Mouse (Mus musculus): ENCODE results near the gene Igsf8. TPM values are rescaled to one million over a fixed set of nuclear protein-coding genes. Genes with fewer than 3 reads are reported as not detected.

Gene Igsf8
- polyA plus RNA-seq, 1 experiment = 55.6 TPM

DNA sequence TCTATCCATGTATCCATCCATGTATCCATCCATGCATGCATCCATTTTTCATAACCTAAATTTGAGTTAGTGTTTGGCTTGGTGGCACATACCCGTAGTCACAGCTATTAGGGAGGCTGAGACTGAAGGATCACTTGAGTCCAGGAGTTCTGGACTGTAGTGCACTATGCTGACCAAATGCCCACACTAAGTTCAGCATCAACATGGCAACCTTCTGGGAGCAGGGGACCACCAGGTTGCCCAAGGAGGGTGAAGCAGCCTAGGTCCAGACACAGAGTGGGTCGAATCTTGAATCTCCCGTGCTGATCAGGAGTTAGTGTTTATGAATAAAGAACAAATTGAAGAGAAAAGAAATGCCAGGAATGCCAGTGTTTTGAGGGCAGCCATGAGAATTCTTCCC is 9.8 kb downstream of the Igsf8 start:
- no peak overlapping the region for H3K27ac ChIP-seq (ENCODE audit: insufficient read depth, low read length)
- no peak overlapping the region for H3K4me3 ChIP-seq (ENCODE audit: insufficient read depth, low read length)
- no peaks in the 10 kb centered on the region for H3K4me1 ChIP-seq (ENCODE audit: control insufficient read depth, insufficient read depth, low read length)
- TF ChIP-seq POLR2A (IDR thresholded peaks at IDR 0.05; ENCODE audit: low read depth, low read length) (no peak), CTCF (IDR thresholded peaks at IDR 0.05; ENCODE audit: borderline replicate concordance, insufficient read depth, low read length) (no peak)

DNA sequence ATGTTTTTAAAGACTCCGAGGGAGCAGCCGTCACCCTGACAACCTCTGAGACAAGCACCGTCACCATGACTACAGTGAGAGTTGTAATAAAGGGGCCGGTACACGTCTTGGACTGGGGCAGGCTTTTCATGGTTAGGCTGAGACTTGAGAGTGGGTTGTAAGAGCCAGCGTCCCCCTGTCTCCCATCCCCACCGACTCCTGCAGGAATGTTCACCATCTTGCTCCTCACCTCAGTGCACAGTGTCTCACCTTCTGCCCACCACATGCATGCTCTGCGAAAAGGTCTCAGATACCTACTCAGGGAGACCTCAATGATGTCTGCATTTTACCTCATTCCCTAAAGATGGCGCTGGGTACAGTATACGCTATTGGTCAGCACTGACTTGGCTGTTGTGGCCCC is 10.3 kb downstream of the Igsf8 start:
- Histone ChIP-seq H3K4me1 (ENCODE audit: control insufficient read depth, insufficient read depth, low read length) (no peaks in the 10 kb centered on the region), H3K4me3 (ENCODE audit: insufficient read depth, low read length) (no peak overlapping the region), H3K27ac (ENCODE audit: insufficient read depth, low read length) (no peak overlapping the region)
- TF ChIP-seq POLR2A (IDR thresholded peaks at IDR 0.05; ENCODE audit: low read depth, low read length) (no peak), CTCF (IDR thresholded peaks at IDR 0.05; ENCODE audit: borderline replicate concordance, insufficient read depth, low read length) (no peak)

DNA sequence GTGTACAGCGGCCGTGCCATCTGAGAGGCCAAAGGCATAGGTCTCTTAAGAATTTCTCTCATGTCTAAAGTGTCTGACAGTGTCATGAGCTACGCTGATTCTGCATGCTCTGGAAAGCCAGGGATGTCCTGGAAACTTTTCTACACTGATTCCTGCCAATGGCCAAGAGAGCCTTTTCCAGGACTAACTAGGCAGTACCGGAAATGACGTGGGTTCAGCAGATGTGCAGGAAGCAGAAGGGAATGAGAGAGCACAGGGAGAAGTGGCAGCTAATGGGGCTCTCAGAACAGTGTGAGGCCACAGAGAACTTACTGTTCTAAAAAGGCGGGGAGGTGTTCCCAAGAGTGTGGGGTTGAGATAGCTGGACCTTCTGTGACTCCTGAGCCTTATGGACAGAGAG is 11.9 kb downstream of the Igsf8 start:
- H3K4me1 ChIP-seq (ENCODE audit: control insufficient read depth, insufficient read depth, low read length) = no peaks in the 10 kb centered on the region
- H3K27ac ChIP-seq (ENCODE audit: insufficient read depth, low read length) = no peak overlapping the region
- no peak for TF ChIP-seq POLR2A (IDR thresholded peaks at IDR 0.05; ENCODE audit: low read depth, low read length)
- no peak for TF ChIP-seq CTCF (IDR thresholded peaks at IDR 0.05; ENCODE audit: borderline replicate concordance, insufficient read depth, low read length)
- H3K4me3 ChIP-seq (ENCODE audit: insufficient read depth, low read length) = no peak overlapping the region

DNA sequence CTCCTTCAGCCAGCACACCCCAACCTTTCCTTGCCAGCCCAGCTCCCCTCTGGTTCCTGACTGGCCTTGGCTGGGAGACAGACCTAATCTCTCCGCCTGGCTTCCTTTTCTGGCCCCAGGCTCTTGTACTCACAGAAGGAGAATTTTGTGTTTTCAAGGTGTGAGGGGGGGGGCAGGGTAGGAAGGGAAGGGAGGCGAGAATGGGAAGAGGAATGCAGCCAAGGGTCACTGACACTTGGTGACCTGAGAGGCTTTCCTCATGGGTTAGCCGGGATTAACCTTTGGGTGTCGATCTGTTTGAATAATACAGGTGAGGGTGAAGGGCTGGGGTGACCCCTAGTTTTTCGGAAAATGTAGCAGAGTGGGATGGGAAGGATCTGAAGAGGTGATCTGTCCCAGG is 12.7 kb downstream of the Igsf8 start:
- no peaks in the 10 kb centered on the region for H3K4me1 ChIP-seq (ENCODE audit: control insufficient read depth, insufficient read depth, low read length)
- no peak overlapping the region for H3K27ac ChIP-seq (ENCODE audit: insufficient read depth, low read length)
- no peak overlapping the region for H3K4me3 ChIP-seq (ENCODE audit: insufficient read depth, low read length)
- TF ChIP-seq POLR2A (IDR thresholded peaks at IDR 0.05; ENCODE audit: low read depth, low read length) (no peak), CTCF (IDR thresholded peaks at IDR 0.05; ENCODE audit: borderline replicate concordance, insufficient read depth, low read length) (no peak)

DNA sequence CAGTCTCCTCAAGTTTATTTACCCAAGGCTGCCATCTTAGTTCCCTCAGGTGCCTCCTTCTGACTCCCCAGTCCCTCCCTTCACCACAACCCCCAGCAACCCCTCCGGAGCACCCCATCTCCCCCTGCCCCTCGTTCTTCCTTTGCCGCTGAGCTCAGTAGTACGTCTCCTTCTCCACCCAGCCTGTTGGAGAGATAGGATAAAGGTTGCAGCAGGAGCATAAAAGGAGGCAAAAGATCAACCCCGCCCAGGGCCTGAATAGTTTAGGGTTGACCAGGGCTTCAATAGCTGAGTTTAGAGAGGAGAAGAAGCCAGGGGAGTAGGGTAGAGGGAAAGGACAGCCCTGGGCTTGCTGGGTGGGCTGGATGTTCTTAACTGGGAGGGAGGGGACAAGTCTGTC is 13.1 kb downstream of the Igsf8 start:
- no peak for TF ChIP-seq CTCF (IDR thresholded peaks at IDR 0.05; ENCODE audit: borderline replicate concordance, insufficient read depth, low read length)
- TF ChIP-seq POLR2A (IDR thresholded peaks at IDR 0.05; ENCODE audit: low read depth, low read length) = no peak
- Histone ChIP-seq H3K4me3 (ENCODE audit: insufficient read depth, low read length) (no peak overlapping the region), H3K27ac (ENCODE audit: insufficient read depth, low read length) (no peak overlapping the region), H3K4me1 (ENCODE audit: control insufficient read depth, insufficient read depth, low read length) (no peaks in the 10 kb centered on the region)

DNA sequence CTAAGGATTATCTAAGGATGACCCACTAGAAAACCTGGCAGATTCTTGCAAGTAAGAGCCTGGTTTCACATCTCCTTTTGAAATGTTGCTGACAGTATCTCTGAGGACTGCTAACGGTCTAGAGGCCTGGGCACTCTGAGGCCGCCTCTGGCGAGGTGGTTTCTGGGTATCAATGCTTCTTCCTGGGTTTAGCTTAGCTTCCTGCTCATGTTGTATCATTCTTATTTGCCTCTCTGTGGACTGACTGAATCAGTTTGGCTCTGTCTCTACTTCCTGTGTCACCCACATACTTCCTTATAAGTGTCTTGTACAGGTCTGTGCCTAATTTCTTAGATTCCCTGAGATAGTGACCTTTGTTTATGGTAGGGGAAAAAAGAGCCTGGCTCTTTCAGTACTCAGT is 15.7 kb downstream of the Igsf8 start:
- H3K4me3 ChIP-seq (ENCODE audit: insufficient read depth, low read length) = no peak overlapping the region
- no peaks in the 10 kb centered on the region for H3K4me1 ChIP-seq (ENCODE audit: control insufficient read depth, insufficient read depth, low read length)
- TF ChIP-seq POLR2A (IDR thresholded peaks at IDR 0.05; ENCODE audit: low read depth, low read length) (no peak), CTCF (IDR thresholded peaks at IDR 0.05; ENCODE audit: borderline replicate concordance, insufficient read depth, low read length) (no peak)
- no peak overlapping the region for H3K27ac ChIP-seq (ENCODE audit: insufficient read depth, low read length)

DNA sequence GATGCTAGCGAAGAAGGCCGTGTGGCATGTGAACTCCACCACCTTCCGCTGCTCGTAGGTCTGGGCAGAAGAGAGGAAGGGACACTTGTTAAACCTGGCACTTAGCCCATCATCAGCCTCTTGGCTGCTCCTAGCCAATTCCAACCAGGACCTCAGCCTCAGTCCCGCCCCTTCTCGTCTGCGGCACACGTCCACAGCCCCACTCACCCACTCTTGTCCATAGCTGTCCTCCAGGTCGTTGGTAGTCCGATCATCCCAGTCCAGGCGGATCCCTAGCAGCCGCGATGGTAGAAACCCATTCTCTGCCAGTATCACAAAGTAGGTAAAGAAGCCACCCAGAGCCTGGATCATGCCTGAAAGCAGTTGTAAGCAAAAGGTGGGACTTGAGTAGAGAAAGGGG is 16.9 kb downstream of the Igsf8 start:
- Histone ChIP-seq H3K4me1 (ENCODE audit: control insufficient read depth, insufficient read depth, low read length) (no peaks in the 10 kb centered on the region), H3K4me3 (ENCODE audit: insufficient read depth, low read length) (no peak overlapping the region), H3K27ac (ENCODE audit: insufficient read depth, low read length) (no peak overlapping the region)
- TF ChIP-seq CTCF (IDR thresholded peaks at IDR 0.05; ENCODE audit: borderline replicate concordance, insufficient read depth, low read length) (no peak), POLR2A (IDR thresholded peaks at IDR 0.05; ENCODE audit: low read depth, low read length) (no peak)

DNA sequence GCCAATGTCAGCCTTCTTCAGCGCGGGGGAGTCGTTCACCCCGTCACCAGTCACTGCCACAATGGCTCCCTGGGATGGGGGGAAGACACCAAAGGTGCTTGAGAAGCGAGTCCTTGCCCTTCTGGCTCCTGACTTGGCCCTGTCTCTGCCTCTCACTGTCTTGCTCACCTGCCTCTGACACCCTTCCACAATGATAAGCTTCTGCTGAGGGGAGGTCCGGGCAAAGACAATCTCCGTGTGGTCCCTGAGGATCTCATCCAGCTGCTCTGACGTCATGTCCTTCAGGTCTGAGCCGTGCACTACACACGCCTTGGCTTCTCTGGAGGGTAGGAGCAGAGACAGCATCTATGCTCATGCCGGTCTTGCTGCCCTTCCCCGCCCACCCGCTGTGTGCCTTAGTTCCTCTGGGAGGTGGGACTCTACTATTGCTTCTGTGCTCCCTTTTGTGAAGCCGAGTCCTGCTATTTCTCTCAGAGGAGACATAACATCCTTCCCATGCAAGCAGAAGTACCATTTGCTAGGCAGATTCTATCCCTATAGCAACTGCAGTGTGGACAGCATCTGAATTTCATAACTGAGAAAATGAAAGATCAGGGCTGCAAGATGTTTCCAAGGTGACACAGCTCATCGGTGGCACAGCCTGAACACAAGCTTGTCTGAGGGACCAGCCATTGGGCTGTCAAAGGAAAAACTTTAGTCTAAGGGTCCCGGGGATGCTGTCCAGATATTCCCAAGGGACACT is 18.5 kb downstream of the Igsf8 start:
- Histone ChIP-seq H3K27ac (ENCODE audit: insufficient read depth, low read length) (no peak overlapping the region), H3K4me1 (ENCODE audit: control insufficient read depth, insufficient read depth, low read length) (no peaks in the 10 kb centered on the region), H3K4me3 (ENCODE audit: insufficient read depth, low read length) (no peak overlapping the region)
- TF ChIP-seq CTCF (IDR thresholded peaks at IDR 0.05; ENCODE audit: borderline replicate concordance, insufficient read depth, low read length) (no peak), POLR2A (IDR thresholded peaks at IDR 0.05; ENCODE audit: low read depth, low read length) (no peak)

DNA sequence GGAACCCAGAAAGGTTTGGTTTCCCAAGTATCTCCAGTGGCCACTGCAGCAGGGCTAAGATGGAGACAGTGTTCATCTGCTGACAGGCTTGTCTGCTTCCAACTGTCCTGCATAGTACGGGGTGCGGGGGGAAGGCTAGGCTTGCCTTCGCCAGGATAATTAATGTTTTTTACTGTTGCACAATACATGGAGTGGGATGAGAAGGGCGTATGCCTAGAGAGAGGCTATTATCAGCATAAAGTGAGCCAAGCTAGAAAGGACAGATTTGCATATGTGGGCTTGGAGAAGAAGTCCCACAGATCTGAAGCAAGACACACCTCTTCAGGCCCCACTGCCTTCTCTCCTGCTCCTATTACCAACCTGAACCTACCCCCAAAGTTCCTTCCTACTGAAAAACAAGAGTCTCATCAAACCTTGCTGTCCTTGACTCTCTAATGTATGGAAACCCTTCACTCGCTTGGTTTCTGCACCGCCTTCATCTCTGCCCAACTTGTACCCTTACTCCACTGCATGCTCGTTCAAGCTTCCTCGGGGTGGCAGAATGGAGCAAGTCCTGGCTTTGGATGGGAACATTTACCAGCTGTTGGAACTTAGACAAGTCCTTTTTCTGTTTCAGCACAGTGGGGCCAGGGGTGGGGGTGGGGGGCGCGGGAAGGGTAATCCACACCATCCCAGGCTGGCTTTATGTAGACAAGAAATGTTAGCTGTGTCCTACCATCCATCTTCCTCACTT is 20.2 kb downstream of the Igsf8 start:
- H3K27ac ChIP-seq (ENCODE audit: insufficient read depth, low read length) = no peak overlapping the region
- H3K4me3 ChIP-seq (ENCODE audit: insufficient read depth, low read length) = no peak overlapping the region
- no peak for TF ChIP-seq POLR2A (IDR thresholded peaks at IDR 0.05; ENCODE audit: low read depth, low read length)
- H3K4me1 ChIP-seq (ENCODE audit: control insufficient read depth, insufficient read depth, low read length) = no peaks in the 10 kb centered on the region

DNA sequence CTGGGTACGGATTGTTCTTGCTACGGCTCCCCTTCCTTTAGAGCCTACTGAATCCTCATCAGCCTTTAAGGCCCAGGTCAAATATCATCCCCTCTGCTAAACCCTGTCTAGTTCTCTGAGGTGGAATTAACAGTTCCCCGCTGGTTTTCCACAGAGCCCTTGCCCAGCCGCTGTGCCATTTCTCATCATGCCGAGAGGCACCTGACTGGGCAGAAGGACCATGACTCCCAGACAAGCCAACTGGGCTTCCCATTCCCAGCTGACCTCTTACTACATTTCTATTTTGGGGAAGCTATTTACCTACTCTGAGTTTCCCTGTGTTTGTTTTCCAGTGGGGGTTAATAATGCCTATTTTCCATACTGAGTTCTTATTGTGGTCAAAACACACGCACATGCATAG is 21.6 kb downstream of the Igsf8 start:
- Histone ChIP-seq H3K4me1 (ENCODE audit: control insufficient read depth, insufficient read depth, low read length) (no peaks in the 10 kb centered on the region), H3K4me3 (ENCODE audit: insufficient read depth, low read length) (no peak overlapping the region), H3K27ac (ENCODE audit: insufficient read depth, low read length) (no peak overlapping the region)
- TF ChIP-seq CTCF (IDR thresholded peaks at IDR 0.05; ENCODE audit: borderline replicate concordance, insufficient read depth, low read length) = no peak
- no peak for TF ChIP-seq POLR2A (IDR thresholded peaks at IDR 0.05; ENCODE audit: low read depth, low read length)

Measured in embryonic fibroblast, embryonic 13.5 days (primary cell).